Mouse (Mus musculus) bone marrow macrophage, adult 2 months (primary cell): Measurements from ENCODE around the gene Trdmt1. TPM values are rescaled to one million over a fixed set of nuclear protein-coding genes. Genes with fewer than 3 reads are reported as not detected.
A peak's percentile ranks its signal among the peaks of the same experiment; 100 is the strongest.

Experiments used
- H3K27ac ChIP-seq: 2 replicates; pipeline ENCODE4 v1.5.1; 2012; ENCODE audit warnings: low read depth, low read length; ENCODE audit not compliant: insufficient read depth
- H3K4me1 ChIP-seq: 2 replicates; pipeline ENCODE4 v1.6.1; 2012; ENCODE audit warnings: low read length; ENCODE audit not compliant: control insufficient read depth, insufficient read depth
- H3K4me3 ChIP-seq: 2 replicates; pipeline ENCODE4 v1.5.1; 2012; ENCODE audit warnings: mild to moderate bottlenecking, low read length, moderate library complexity; ENCODE audit not compliant: insufficient read depth
- CTCF ChIP-seq: IDR thresholded peaks from 2 replicates; pipeline ENCODE4 v1.5.1; 2012; ENCODE audit warnings: low read depth, mild to moderate bottlenecking, low read length, moderate library complexity
- POLR2A ChIP-seq: IDR thresholded peaks from 2 replicates; pipeline ENCODE4 v1.6.1; 2012; ENCODE audit warnings: mild to moderate bottlenecking, low read depth, low read length, borderline replicate concordance
- polyA plus RNA-seq: library from polyadenylated mRNA; stranded (reverse); fragments of >200 nt; gene quantifications from 2 replicates; pipeline ENCODE4 v1.2.4, GENCODE M21; 2012; ENCODE audit not compliant: missing spikeins, insufficient read depth, insufficient read length

Gene Trdmt1
- polyA plus RNA-seq, 1 experiment, result 6.9 TPM

- peaks cover 14% of the 10 kb centered on the region for H3K4me1 ChIP-seq
- TF ChIP-seq CTCF, result no peak
- no peak for TF ChIP-seq POLR2A
- H3K4me3 ChIP-seq, result no peak overlapping the region
- no peak overlapping the region for H3K27ac ChIP-seq
Measured at GRCm38 (mm10) chr2:13500298-13500999, 44.0 kb downstream of the Trdmt1 start.

GRCm38 (mm10) chr2:13499196-13499595 lies 45.3 kb downstream of the Trdmt1 start:
- Histone ChIP-seq H3K4me3 (no peak overlapping the region), H3K4me1 (peaks cover 14% of the 10 kb centered on the region), H3K27ac (no peak overlapping the region)
- no peak for TF ChIP-seq POLR2A
- TF ChIP-seq CTCF, result no peak

GRCm38 (mm10) chr2:13496087-13496486 lies 48.4 kb downstream of the Trdmt1 start:
- Histone ChIP-seq H3K27ac (peak overlapping the region; percentile 45), H3K4me3 (no peak overlapping the region), H3K4me1 (peaks cover 14% of the 10 kb centered on the region)
- no peak for TF ChIP-seq CTCF
- no peak for TF ChIP-seq POLR2A

GRCm38 (mm10) chr2:13492927-13493326 lies 51.5 kb downstream of the Trdmt1 start:
- H3K4me1 ChIP-seq, result peaks cover 13% of the 10 kb centered on the region
- H3K27ac ChIP-seq, result no peak overlapping the region
- no peak for TF ChIP-seq CTCF
- TF ChIP-seq POLR2A, result no peak
- no peak overlapping the region for H3K4me3 ChIP-seq

- Histone ChIP-seq H3K27ac (no peak within 1 kb of the TSS), H3K4me1 (peaks cover 12% of the 10 kb centered on the region), H3K4me3 (no peak within 1 kb of the TSS)
- TF ChIP-seq POLR2A (no peak), CTCF (no peak)
Measured at GRCm38 (mm10) chr2:13491734-13492133, 52.7 kb downstream of the Trdmt1 start, which contains the start of gene Cubn. Gene Cubn, minus strand, starts transcription at chr2:13491813.

GRCm38 (mm10) chr2:13490480-13490879 lies 54.0 kb downstream of the Trdmt1 start:
- Histone ChIP-seq H3K4me3 (no peak overlapping the region), H3K27ac (no peak overlapping the region), H3K4me1 (peaks cover 4% of the 10 kb centered on the region)
- no peak for TF ChIP-seq POLR2A
- no peak for TF ChIP-seq CTCF

GRCm38 (mm10) chr2:13486470-13486869 lies 58.0 kb downstream of the Trdmt1 start:
- peaks cover 4% of the 10 kb centered on the region; the same call in 1 of the 2 replicates for H3K4me1 ChIP-seq
- H3K4me3 ChIP-seq, result no peak overlapping the region
- TF ChIP-seq CTCF, result no peak
- no peak for TF ChIP-seq POLR2A
- no peak overlapping the region for H3K27ac ChIP-seq

- TF ChIP-seq CTCF, result no peak
- TF ChIP-seq POLR2A, result no peak
- H3K4me1 ChIP-seq, result peaks cover 5% of the 10 kb centered on the region
- no peak overlapping the region for H3K27ac ChIP-seq
- H3K4me3 ChIP-seq, result no peak overlapping the region
Measured at GRCm38 (mm10) chr2:13484566-13484965, 59.9 kb downstream of the Trdmt1 start.

- Histone ChIP-seq H3K4me1 (peaks cover 5% of the 10 kb centered on the region), H3K4me3 (no peak overlapping the region), H3K27ac (no peak overlapping the region)
- TF ChIP-seq CTCF (no peak), POLR2A (no peak)
Measured at GRCm38 (mm10) chr2:13480744-13481143, 63.7 kb downstream of the Trdmt1 start.

GRCm38 (mm10) chr2:13479165-13479564 lies 65.3 kb downstream of the Trdmt1 start:
- TF ChIP-seq POLR2A (no peak), CTCF (no peak)
- Histone ChIP-seq H3K4me1 (peaks cover 5% of the 10 kb centered on the region), H3K4me3 (no peak overlapping the region), H3K27ac (no peak overlapping the region)

GRCm38 (mm10) chr2:13470108-13470507 lies 74.4 kb downstream of the Trdmt1 start:
- Histone ChIP-seq H3K4me3 (no peak overlapping the region), H3K27ac (no peak overlapping the region), H3K4me1 (no peaks in the 10 kb centered on the region)
- TF ChIP-seq POLR2A (no peak), CTCF (no peak)
